Mouse (Mus musculus) neural tube, embryonic 14.5 days (tissue): ENCODE results near the gene Ero1lb. TPM values are rescaled to one million over a fixed set of nuclear protein-coding genes. Genes with fewer than 3 reads are reported as not detected.

ENCODE experiments used
- ATAC-seq: fragments of 200-750 bp; cut with Nextera tagmentation; 2 replicates; pipeline ENCODE4 v1.8.0; 2017; ENCODE audit warnings: low read depth, mild to moderate bottlenecking, moderate TSS enrichment, moderate library complexity
- H3K27ac ChIP-seq: fragments of 300-500 bp; sonication (generic); 2 replicates; pipeline ENCODE4 v1.5.1; 2014; ENCODE audit warnings: low read depth, mild to moderate bottlenecking, control low read depth, low read length, moderate library complexity, mixed read lengths
- H3K27me3 ChIP-seq: fragments of 300-500 bp; sonication (generic); 2 replicates; pipeline ENCODE4 v1.6.1; 2014; ENCODE audit warnings: low read length; ENCODE audit not compliant: control insufficient read depth, insufficient read depth
- H3K36me3 ChIP-seq: fragments of 300-500 bp; sonication (generic); 2 replicates; pipeline ENCODE4 v1.6.1; 2014; ENCODE audit warnings: low read length, mixed read lengths; ENCODE audit not compliant: control insufficient read depth, insufficient read depth
- H3K4me1 ChIP-seq: fragments of 300-500 bp; sonication (generic); 2 replicates; pipeline ENCODE4 v1.6.1; 2014; ENCODE audit warnings: low read length; ENCODE audit not compliant: control insufficient read depth, insufficient read depth
- H3K4me2 ChIP-seq: fragments of 300-500 bp; sonication (generic); 2 replicates; pipeline ENCODE4 v1.6.1; 2014; ENCODE audit warnings: mild to moderate bottlenecking, low read depth, low read length, control low read depth
- H3K4me3 ChIP-seq: fragments of 300-500 bp; sonication (generic); 2 replicates; pipeline ENCODE4 v1.5.1; 2014; ENCODE audit warnings: low read depth, low read length, control low read depth, mixed read lengths
- H3K9ac ChIP-seq: fragments of 300-500 bp; sonication (generic); replicated peaks from 2 replicates; pipeline ENCODE4 v1.6.1; 2014; ENCODE audit warnings: low read depth, mild to moderate bottlenecking, control low read depth, low read length, mixed read lengths
- H3K9me3 ChIP-seq: fragments of 300-500 bp; sonication (generic); 2 replicates; pipeline ENCODE4 v1.6.1; 2016; ENCODE audit warnings: low read length; ENCODE audit not compliant: control insufficient read depth
- WGBS: fragments of 180-500 bp; shearing (Covaris S2); extraction: QIAGEN DNeasy Blood & Tissue Kit; methylation state at CpG from one replicate; pipeline ENCODE4 v1.1.7; 2014; 5-methylcytosine and 5-hydroxymethylcytosine counted together
- polyA plus RNA-seq: library from polyadenylated mRNA; unstranded; fragments of >200 nt; fragmentation: Nextera tagmentation; extraction: Ambion mirVana; gene quantifications from 2 replicates; pipeline ENCODE4 v1.2.1, GENCODE M21; 2014

The Ero1lb gene
- polyA plus RNA-seq, 1 experiment from 2014 or later, result 20.5 TPM

DNA sequence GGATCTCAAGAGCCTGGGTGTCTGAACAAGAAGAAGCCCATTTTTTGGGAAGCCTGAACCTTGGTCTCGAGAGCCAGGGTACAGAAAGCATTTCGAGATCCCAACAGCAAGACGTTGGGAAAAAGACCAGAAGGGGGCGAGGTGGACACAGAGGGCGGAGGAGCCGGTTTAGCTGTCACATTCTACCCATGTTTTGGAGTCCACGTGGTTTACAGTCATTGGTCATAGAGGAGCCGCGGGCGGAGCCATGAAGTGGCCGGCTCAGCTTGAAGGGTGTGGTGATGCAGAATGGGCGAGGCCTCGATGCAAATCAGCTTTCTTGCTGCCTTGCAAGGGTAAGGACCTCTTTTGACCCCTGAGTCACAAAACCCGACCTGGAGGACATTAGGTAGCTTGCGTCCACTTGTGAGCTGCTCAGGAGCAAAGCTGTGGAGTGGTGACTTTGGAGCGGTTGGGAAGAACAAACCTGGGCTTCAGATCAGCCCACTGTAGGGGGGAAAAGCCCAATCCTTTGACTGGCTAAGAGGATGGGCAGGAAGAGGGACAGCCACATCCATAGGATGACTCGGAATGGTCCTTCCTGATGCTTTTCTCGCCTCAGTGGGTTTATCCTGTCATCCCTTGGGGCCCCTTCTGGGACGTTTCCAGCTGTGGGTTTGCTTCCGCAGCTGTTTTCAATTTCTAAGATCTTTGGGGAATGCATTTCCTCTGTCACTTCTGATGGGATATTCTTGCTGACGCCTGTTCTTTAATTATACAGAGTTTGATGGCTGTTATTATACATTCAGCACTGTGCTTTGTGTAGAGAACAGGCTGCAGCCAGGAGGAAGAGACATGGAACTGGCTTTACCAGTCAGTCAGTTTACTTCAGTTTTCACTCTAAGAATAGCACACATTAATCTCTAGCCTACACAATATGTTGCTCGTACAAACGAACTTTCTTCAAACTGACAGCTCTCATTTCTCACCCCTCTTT lies 23.4 kb upstream of the Ero1lb start:
- H3K9me3 ChIP-seq, result no peaks in the 10 kb centered on the region
- H3K36me3 ChIP-seq, result no peaks in the 10 kb centered on the region
- WGBS, result 9% methylated on average over 23 of the region's 23 CpGs
- no peak overlapping the region; the same call in 1 of the 2 replicates for H3K4me3 ChIP-seq
- no peaks in the 10 kb centered on the region for H3K27me3 ChIP-seq
- H3K4me1 ChIP-seq, result no peaks in the 10 kb centered on the region
- 0 out of 2 replicates have a peak overlapping the region, but pooled peaks have one; percentile 17 for H3K4me2 ChIP-seq
- peak; percentile 31; the same call in 1 of the 2 replicates for ATAC-seq
- H3K27ac ChIP-seq, result no peak overlapping the region
- H3K9ac ChIP-seq, result no peak overlapping the region

DNA sequence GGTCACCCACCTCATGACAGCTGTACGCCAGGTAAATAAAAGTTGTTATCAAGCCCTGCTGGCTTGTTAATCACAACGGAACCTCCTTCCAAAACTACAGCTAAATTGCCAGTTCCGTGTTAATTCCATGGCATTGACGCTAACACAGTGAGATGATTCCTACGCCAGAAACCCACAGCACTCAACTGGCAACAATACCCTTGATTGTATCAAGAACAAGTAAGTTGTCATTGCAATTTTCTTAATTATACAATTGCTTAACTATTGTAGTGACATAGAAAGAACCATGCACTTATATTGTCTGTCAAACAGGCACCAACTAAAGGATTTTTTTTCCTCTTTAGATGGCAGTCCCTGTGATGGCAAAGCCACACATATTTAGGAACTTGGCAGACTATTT lies 22.4 kb upstream of the Ero1lb start:
- H3K9ac ChIP-seq, result no peak overlapping the region
- H3K4me2 ChIP-seq, result no peak overlapping the region
- H3K9me3 ChIP-seq, result no peaks in the 10 kb centered on the region
- no peaks in the 10 kb centered on the region for H3K27me3 ChIP-seq
- ATAC-seq, result no peak
- no peaks in the 10 kb centered on the region for H3K36me3 ChIP-seq
- H3K4me1 ChIP-seq, result no peaks in the 10 kb centered on the region
- WGBS, result 79% methylated on average over 5 of the region's 5 CpGs
- H3K4me3 ChIP-seq, result no peak overlapping the region
- no peak overlapping the region for H3K27ac ChIP-seq

DNA sequence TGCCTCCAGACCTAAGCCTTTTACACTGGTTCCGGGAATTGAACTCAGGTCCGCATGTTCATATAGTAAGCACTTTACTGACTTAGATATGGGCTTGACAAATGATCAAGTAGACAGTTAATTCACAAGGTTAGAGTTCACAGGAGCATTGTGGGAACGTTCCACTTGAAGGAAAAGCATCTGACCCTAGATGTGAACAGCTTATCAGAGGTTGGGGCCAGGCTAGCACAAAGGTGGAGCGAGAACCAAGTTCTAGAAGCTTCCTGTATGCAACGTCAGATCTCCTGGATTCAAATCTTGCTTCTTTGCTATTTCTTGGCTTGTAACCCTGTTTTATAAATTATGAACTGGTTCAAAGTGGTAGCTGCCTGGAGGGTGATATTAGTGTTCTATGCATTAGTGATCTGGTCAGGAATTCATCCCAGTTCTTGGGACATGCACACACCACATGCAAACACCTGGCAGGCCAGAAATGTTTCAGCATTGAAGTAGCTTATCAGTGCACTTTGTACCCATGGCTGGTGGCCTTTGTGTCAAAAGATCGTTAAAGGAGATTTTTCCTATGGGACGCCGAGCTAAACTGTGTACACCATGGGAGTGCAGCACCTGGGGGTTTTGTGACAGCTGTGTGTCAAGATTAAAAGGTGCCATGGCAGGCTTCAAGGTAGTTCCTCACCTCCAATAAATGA lies 21.6 kb upstream of the Ero1lb start:
- Histone ChIP-seq H3K9me3 (no peaks in the 10 kb centered on the region), H3K4me2 (no peak overlapping the region), H3K9ac (no peak overlapping the region), H3K4me3 (no peak overlapping the region), H3K27me3 (no peaks in the 10 kb centered on the region), H3K4me1 (no peaks in the 10 kb centered on the region), H3K36me3 (no peaks in the 10 kb centered on the region), H3K27ac (no peak overlapping the region)
- ATAC-seq, result no peak
- 87% methylated on average over 8 of the region's 8 CpGs for WGBS

DNA sequence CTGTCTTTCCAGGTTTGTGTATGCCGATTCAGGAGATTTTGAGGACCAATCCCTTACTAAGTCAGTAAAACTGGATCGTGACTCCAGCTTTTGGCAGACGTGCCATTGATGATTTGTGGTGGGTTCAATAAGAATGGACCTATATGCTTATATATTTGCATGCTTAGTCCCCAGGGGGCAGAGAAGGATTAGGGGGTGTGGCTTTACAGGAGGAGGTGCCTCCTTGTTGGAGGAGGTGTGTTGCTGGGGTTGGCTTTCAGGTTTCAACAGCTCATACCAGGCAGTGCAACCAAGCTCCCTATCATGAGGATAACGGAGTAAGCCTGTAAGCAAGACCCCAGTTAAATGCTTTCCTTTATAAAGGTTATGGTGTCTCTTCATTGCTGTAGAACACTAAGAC lies 11.5 kb upstream of the Ero1lb start:
- no peak overlapping the region for H3K4me3 ChIP-seq
- H3K4me1 ChIP-seq, result no peaks in the 10 kb centered on the region
- no peaks in the 10 kb centered on the region for H3K27me3 ChIP-seq
- WGBS, result 68% methylated on average over 4 of the region's 4 CpGs
- H3K4me2 ChIP-seq, result no peak overlapping the region
- no peak overlapping the region for H3K9ac ChIP-seq
- no peak for ATAC-seq
- no peaks in the 10 kb centered on the region for H3K9me3 ChIP-seq
- no peaks in the 10 kb centered on the region for H3K36me3 ChIP-seq
- no peak overlapping the region for H3K27ac ChIP-seq

DNA sequence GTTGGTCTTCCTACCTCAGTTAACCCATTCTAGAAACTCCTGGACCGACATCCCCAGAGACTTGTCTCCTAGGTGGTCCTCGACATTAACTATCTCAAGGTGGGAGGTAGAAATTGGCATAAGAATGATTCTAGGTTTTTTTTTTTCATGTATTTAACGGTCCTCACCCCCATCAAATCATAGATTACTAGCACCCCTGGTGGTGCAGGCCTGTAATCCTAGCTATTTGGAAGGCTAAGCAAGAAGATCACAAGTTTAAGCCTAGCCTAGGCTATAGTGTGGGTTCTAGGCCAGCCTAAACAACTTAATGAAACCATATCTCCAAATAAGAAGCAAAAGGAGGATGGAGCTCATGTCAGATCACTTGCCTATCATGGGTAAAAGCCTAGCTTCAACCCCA lies 6.6 kb upstream of the Ero1lb start:
- H3K4me2 ChIP-seq, result no peak overlapping the region
- no peaks in the 10 kb centered on the region for H3K4me1 ChIP-seq
- H3K9ac ChIP-seq, result no peak overlapping the region
- no peaks in the 10 kb centered on the region for H3K9me3 ChIP-seq
- 60% methylated on average over 3 of the region's 3 CpGs for WGBS
- no peaks in the 10 kb centered on the region for H3K36me3 ChIP-seq
- H3K27me3 ChIP-seq, result no peaks in the 10 kb centered on the region
- ATAC-seq, result no peak
- no peak overlapping the region for H3K4me3 ChIP-seq
- no peak overlapping the region for H3K27ac ChIP-seq

DNA sequence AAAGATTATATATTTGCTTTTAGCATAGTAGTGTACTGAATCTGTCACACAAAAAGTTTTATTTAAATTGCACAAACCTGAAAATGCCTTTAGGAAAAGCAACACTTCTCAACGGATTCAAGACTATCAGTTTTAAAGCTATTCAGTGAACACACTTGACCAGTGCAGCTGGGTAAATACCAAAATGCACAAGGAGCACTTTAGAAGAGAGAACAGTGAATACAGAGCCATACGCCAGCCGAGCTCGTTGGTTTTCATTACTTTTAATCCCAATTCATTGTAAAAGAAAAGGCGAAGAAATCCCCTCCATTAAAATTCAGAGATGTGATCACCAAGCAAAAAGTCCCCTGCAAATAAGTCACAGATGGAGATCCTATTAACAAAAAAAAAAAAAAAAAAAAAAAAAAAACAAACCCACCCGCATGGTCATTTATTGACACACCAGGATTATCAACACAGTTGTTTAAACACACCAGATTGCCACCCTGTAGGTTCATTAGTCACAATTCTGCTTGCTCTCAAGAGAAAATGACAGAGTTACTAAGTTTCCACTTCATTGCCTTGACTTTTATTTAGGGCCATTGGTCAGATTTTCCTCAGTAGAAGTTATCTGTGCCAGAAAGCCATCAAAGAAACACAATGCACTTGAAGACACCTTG lies 6.1 kb upstream of the Ero1lb start:
- no peaks in the 10 kb centered on the region for H3K4me1 ChIP-seq
- H3K4me2 ChIP-seq, result no peak overlapping the region
- no peak overlapping the region for H3K27ac ChIP-seq
- ATAC-seq, result no peak
- WGBS, result 76% methylated on average over 6 of the region's 6 CpGs
- H3K4me3 ChIP-seq, result no peak overlapping the region
- no peaks in the 10 kb centered on the region for H3K27me3 ChIP-seq
- H3K9me3 ChIP-seq, result no peaks in the 10 kb centered on the region
- no peaks in the 10 kb centered on the region for H3K36me3 ChIP-seq
- H3K9ac ChIP-seq, result no peak overlapping the region

DNA sequence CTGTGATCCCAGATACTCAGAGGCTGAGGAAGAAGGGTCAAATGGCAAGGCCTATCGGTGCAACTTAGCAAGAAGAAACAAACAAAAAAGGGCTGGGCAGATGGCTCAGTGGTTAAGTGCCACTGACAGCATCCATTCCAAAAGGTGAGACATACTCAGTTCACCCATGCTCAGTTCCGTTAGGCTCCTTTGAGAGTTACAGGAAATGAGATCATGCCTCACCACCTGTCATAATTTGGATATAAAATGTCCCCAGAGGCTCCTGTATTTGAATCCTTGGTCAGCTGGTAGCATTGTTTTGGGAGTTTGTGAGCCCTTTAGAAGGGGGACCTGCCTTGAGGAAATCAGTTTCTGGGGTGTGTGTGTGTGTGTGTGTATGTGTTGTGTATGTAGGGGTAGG lies 3.9 kb upstream of the Ero1lb start:
- no peak for ATAC-seq
- no peak overlapping the region for H3K27ac ChIP-seq
- H3K9me3 ChIP-seq, result no peaks in the 10 kb centered on the region
- no peaks in the 10 kb centered on the region for H3K27me3 ChIP-seq
- no peaks in the 10 kb centered on the region for H3K4me1 ChIP-seq
- H3K9ac ChIP-seq, result no peak overlapping the region
- no peak overlapping the region for H3K4me2 ChIP-seq
- no peaks in the 10 kb centered on the region for H3K36me3 ChIP-seq
- WGBS, result 84% methylated on average over 2 of the region's 2 CpGs
- H3K4me3 ChIP-seq, result no peak overlapping the region

DNA sequence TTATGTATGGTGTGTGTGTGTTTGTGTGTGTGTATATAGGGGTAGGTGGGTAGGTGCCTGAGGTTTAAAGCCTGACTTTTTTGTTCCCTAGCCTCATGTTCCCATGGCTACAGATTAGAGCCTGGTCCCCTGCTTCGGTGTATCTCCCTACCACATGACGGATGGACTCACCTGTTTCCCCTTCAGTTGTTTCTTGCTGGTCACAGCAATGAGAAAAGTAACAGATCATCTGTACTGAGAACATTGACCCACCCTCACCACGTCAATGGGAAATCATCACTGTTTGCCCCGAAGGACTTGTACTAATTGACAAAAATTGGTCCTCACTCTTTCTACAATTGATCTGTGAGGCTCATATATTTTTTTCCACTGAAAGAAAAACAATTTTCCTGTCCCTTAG lies 3.4 kb upstream of the Ero1lb start:
- Histone ChIP-seq H3K4me1 (no peaks in the 10 kb centered on the region), H3K36me3 (no peaks in the 10 kb centered on the region), H3K9ac (no peak overlapping the region), H3K4me3 (no peak overlapping the region), H3K4me2 (no peak overlapping the region), H3K27me3 (no peaks in the 10 kb centered on the region), H3K27ac (no peak overlapping the region), H3K9me3 (no peaks in the 10 kb centered on the region)
- WGBS, result 87% methylated on average over 4 of the region's 4 CpGs
- ATAC-seq, result no peak

DNA sequence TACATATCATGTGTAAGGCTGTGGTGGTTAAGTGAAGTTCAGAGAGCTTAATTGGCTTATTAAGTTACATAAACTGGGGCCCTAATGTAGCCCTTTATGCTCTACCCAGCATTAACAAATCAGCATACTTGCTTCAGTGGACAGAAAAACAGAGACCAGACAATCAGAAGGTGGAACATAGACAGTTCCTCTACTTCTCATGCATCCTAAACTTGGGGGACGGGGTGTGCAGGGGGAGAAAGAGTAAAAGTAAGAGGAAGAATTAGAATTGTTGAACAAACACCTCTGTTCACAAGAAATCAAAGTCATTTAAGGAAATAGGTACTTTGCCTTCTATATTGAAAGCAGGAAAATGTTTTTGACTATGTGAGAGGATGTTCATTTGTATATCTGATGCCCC lies 2.3 kb downstream of the Ero1lb start:
- 83% methylated on average over 1 of the region's 1 CpGs for WGBS
- Histone ChIP-seq H3K4me3 (no peak overlapping the region), H3K9ac (no peak overlapping the region), H3K4me1 (no peaks in the 10 kb centered on the region), H3K27ac (no peak overlapping the region), H3K4me2 (no peak overlapping the region), H3K27me3 (no peaks in the 10 kb centered on the region), H3K9me3 (no peaks in the 10 kb centered on the region), H3K36me3 (no peaks in the 10 kb centered on the region)
- ATAC-seq, result no peak
